9 mouse cellular contexts compared by ENCODE assay signal in the genomic region with DNA sequence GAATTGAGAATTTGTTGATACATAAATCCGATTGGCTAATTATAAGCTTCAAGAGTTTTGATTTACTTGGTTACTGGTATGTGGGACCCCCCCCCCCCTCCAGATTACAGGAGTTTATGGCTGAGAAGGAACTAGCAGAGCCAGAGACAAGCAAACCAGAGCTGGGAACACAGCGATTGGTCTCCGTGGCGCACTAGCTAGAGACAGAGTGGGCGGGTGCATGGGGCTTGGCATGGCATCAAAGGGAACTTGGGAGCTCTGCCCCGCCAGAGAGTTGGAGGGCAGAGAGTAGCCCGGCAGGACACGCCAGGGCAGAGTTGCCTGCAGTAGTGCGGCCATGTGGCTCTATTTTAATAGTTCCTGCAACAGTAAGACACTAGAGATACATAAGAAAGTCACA. TPM values are rescaled to one million over a fixed set of nuclear protein-coding genes. Genes with fewer than 3 reads are reported as not detected.
DNase-seq lines count a peak whose midpoint lies in the region; ATAC-seq lines count a peak whose summit lies in the region.
"Had no signal": no experiment of that assay in that cellular context is flagged by ENCODE, and none has a peak within 500 bp of the region (broad histone marks: within the 10 kb centered on the region; RNA-seq: fewer than 3 reads in every experiment).

No protein-coding gene starts in this region.

- 68% methylated on average over 9 of the region's 9 CpGs for WGBS in intestine, embryonic 16.5 days
- WGBS in intestine, embryonic 15.5 days = 77% methylated on average over 9 of the region's 9 CpGs

- H3K9me3 ChIP-seq in intestine, embryonic 16.5 days (ENCODE audit: control insufficient read depth, low read length) = no peaks in the 10 kb centered on the region
- no peaks in the 10 kb centered on the region for H3K9me3 ChIP-seq in intestine, embryonic 15.5 days
- H3K9me3 ChIP-seq: neural tube, embryonic 13.5 days had no signal

- H3K4me2 ChIP-seq in intestine, embryonic 16.5 days (ENCODE audit: low read depth, low read length) = no peak overlapping the region
- no peak overlapping the region for H3K4me2 ChIP-seq in intestine, embryonic 15.5 days (replicated peaks)

- H3K4me1 ChIP-seq in intestine, embryonic 16.5 days (ENCODE audit: control insufficient read depth, insufficient read depth, low read length) = peaks cover 7% of the 10 kb centered on the region; the same call in 1 of the 2 replicates
- H3K4me1 ChIP-seq in intestine, embryonic 15.5 days (replicated peaks) = 0 out of 2 replicates have a peak, but pooled peaks cover 2% of the 10 kb centered on the region

- H3K36me3 ChIP-seq in intestine, embryonic 16.5 days (ENCODE audit: control insufficient read depth, insufficient read depth, low read length) = peaks cover 23% of the 10 kb centered on the region
- H3K36me3 ChIP-seq in intestine, embryonic 15.5 days = peaks cover 10% of the 10 kb centered on the region; the same call in 1 of the 2 replicates

- H3K4me3 ChIP-seq in intestine, embryonic 16.5 days (ENCODE audit: low read length) = no peak overlapping the region
- no peak overlapping the region for H3K4me3 ChIP-seq in intestine, embryonic 15.5 days (replicated peaks)
- H3K4me3 ChIP-seq: neural tube, embryonic 13.5 days had no signal

- DNase-seq in adrenal gland, postnatal 10 days = peak; percentile 92
- DNase-seq in gastrocnemius, adult 8-10 months (ENCODE audit: low spot score in 2 of 2) = peak; percentile 59 to 70
- DNase-seq in kidney, postnatal 4 days = peak; percentile 59 to 67
- DNase-seq in lung, postnatal 14 days = peak; percentile 83
- DNase-seq in thymus, postnatal 0 days (ENCODE audit: low spot score) = no peak
- no peak for DNase-seq in spleen, postnatal 14 days (ENCODE audit: low spot score in 2 of 2)

- no peak overlapping the region for H3K27ac ChIP-seq in intestine, embryonic 16.5 days (ENCODE audit: low read length)
- no peak overlapping the region for H3K27ac ChIP-seq in intestine, embryonic 15.5 days
- H3K27ac ChIP-seq: neural tube, embryonic 13.5 days had no signal

- no peaks in the 10 kb centered on the region for H3K27me3 ChIP-seq in intestine, embryonic 16.5 days (replicated peaks; ENCODE audit: control insufficient read depth, insufficient read depth, low read length)
- H3K27me3 ChIP-seq in intestine, embryonic 15.5 days (replicated peaks) = no peaks in the 10 kb centered on the region
- H3K27me3 ChIP-seq: neural tube, embryonic 13.5 days had no signal

- no peak for ATAC-seq in intestine, embryonic 16.5 days
- no peak for ATAC-seq in intestine, embryonic 15.5 days

- peak overlapping the region; percentile 24; the same call in 1 of the 2 replicates for H3K9ac ChIP-seq in intestine, embryonic 16.5 days (ENCODE audit: low read depth, low read length)
- no peak overlapping the region for H3K9ac ChIP-seq in intestine, embryonic 15.5 days
- H3K9ac ChIP-seq: neural tube, embryonic 13.5 days had no signal

RNA-seq across cellular contexts. Expression of a gene that starts 3.2 kb away (rescaled TPM):
- polyA plus RNA-seq in intestine, embryonic 16.5 days (2015; fragmentation: Nextera tagmentation; extraction: Ambion mirVana) = 174 and 193 TPM in 2 replicates
- polyA plus RNA-seq in intestine, embryonic 15.5 days (2015; fragmentation: Nextera tagmentation; extraction: Ambion mirVana) = 155 and 158 TPM in 2 replicates
- 10 to 100 TPM; 40.0 to 56.1 TPM for total RNA-seq in adrenal gland, postnatal 10 days (2021)
- total RNA-seq in gastrocnemius, adult 8-10 months (2022) = 10 to 100 TPM; 12.6 to 15.4 (median 13.5) TPM
- polyA plus RNA-seq in thymus, postnatal 0 days (2015; fragmentation: Nextera tagmentation; extraction: Ambion mirVana) = 58.1 and 66.1 TPM in 2 replicates

RNA-seq across cellular contexts. Expression of a gene that starts 22.3 kb away (rescaled TPM):
- polyA plus RNA-seq in intestine, embryonic 16.5 days (2015; fragmentation: Nextera tagmentation; extraction: Ambion mirVana) = 264 and 267 TPM in 2 replicates
- 209 and 213 TPM in 2 replicates for polyA plus RNA-seq in intestine, embryonic 15.5 days (2015; fragmentation: Nextera tagmentation; extraction: Ambion mirVana)
- under 1 TPM; 0.21 to 0.39 TPM for total RNA-seq in adrenal gland, postnatal 10 days (2021)
- 1 to 10 TPM in 1 of 4 experiments, under 1 TPM in 3; 0.20 to 1.2 (median 0.58) TPM for total RNA-seq in gastrocnemius, adult 8-10 months (2022)
- 4.4 and 5.0 TPM in 2 replicates for polyA plus RNA-seq in thymus, postnatal 0 days (2015; fragmentation: Nextera tagmentation; extraction: Ambion mirVana)

RNA-seq across cellular contexts. Expression of a gene that starts 32.9 kb away (rescaled TPM):
- polyA plus RNA-seq in intestine, embryonic 16.5 days (2015; fragmentation: Nextera tagmentation; extraction: Ambion mirVana) = 247 and 268 TPM in 2 replicates
- 246 and 278 TPM in 2 replicates for polyA plus RNA-seq in intestine, embryonic 15.5 days (2015; fragmentation: Nextera tagmentation; extraction: Ambion mirVana)
- 100 to 1,000 TPM; 277 to 292 TPM for total RNA-seq in adrenal gland, postnatal 10 days (2021)
- 100 to 1,000 TPM; 246 to 345 (median 298) TPM for total RNA-seq in gastrocnemius, adult 8-10 months (2022)
- polyA plus RNA-seq in thymus, postnatal 0 days (2015; fragmentation: Nextera tagmentation; extraction: Ambion mirVana) = 235 TPM in 2 replicates

RNA-seq across cellular contexts. Expression of a gene that starts 44.0 kb away (rescaled TPM):
- polyA plus RNA-seq in intestine, embryonic 16.5 days (2015; fragmentation: Nextera tagmentation; extraction: Ambion mirVana) = 10.6 and 11.7 TPM in 2 replicates
- 11.1 and 11.2 TPM in 2 replicates for polyA plus RNA-seq in intestine, embryonic 15.5 days (2015; fragmentation: Nextera tagmentation; extraction: Ambion mirVana)
- 1 to 10 TPM; 1.7 to 3.8 TPM for total RNA-seq in adrenal gland, postnatal 10 days (2021)
- total RNA-seq in gastrocnemius, adult 8-10 months (2022) = 1 to 10 TPM; 2.9 to 4.8 (median 3.5) TPM
- polyA plus RNA-seq in thymus, postnatal 0 days (2015; fragmentation: Nextera tagmentation; extraction: Ambion mirVana) = 0.55 and 0.89 TPM in 2 replicates

Comparison
In these comparisons a context has a peak if more than half of its experiments do, and no peak if none do; other contexts are left out.
1. DNase-seq: peak in adrenal gland, postnatal 10 days (single experiment), gastrocnemius, adult 8-10 months (2 of 2), kidney, postnatal 4 days (2 of 2) and lung, postnatal 14 days (single experiment); none in thymus, postnatal 0 days (single experiment) and spleen, postnatal 14 days (0 of 2).
2. RNA of a gene that starts 22.3 kb away (polyA plus RNA-seq): 264 to 267 TPM in intestine, embryonic 16.5 days and 209 to 213 TPM in intestine, embryonic 15.5 days; 4.4 to 5.0 TPM in thymus, postnatal 0 days; every median in the first group is over 10 times any median in the second.